Mouse (Mus musculus): Measurements from ENCODE around the gene Rps7.

Rps7 gene

DNA sequence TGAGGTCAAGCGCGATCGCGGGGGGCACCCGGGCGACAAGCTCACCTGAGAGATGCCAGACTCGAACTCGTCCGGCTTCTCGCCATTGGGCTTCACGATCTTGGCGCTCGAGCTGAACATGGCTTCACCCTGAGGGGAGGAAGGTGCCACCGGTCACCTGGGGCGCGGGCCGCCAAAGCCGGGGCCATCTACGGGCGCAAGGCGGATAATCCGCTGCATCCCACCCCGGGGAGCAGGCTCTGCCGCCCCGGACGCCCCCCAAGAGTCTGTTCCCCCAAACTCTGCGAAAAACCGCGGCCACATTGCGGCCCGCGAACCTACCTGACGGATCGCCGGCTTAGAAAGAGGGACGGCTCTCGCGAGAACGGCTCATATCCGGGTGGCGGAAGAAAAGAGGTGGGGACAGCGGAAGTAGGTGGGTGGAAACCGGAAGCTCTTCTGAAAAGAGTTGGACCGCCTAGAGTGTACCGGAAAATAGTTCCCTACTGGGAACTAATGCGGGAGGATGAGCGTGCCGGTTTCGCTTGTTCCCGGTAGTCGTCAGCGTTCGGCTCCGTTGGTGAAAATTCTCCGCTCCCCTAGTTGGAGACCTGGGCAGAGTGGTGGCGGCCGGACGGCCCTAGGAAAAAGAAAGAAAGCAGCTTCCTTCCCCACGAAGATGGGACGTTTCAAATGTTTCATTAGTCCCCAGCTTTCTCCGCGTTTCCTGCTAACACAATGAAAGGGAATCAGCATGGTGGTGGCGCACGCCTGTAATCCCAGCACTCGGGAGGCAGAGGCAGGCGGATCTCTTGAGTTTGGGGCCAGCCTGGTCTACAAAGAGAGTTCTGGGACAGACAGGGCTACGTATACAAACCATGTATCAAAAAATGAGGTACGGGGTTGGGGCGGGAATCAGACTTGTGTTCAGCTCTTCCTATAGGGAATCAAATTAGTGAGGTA is at the start of gene Rps7:
TSS of gene Rps7 (minus strand) at position 419 of the 942 bp plus-strand sequence.
- DNase-seq = peak; percentile 93

DNA sequence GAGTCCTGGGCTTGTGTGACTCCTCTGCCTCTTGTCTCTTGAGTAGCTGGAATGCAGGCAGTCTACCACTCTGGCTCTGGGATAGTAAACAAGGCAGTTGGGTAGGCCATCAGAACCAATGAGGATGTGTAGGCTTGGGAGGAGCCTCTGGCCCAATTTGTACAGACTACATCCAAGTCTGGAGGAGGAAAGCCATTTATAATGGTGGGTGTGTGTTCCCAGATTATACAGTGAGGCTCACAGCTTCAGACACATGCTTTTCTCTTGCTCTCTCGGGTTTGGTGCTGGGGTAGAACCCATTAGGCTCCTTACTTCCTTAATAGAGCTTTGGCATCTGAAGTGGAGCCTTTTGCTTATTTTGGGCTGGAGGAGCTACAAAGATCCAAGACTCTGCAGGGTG is 48.9 kb upstream of the Rps7 start:
- DNase-seq = no peak

DNA sequence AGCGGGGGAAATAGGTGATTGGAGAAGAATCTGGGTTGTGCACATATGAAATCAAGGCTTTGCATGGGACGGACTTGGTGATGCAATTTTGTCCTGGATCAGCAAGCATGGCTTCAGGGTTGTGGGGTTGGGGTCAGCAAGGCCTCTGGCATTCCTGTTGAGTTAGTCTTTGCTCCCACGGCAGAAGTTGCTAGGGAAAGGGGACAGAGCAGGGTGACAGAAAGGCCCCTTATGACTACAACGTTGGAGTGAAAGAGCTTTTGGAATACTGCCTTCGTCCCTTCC is 40.1 kb upstream of the Rps7 start:
- DNase-seq = no peak

DNA sequence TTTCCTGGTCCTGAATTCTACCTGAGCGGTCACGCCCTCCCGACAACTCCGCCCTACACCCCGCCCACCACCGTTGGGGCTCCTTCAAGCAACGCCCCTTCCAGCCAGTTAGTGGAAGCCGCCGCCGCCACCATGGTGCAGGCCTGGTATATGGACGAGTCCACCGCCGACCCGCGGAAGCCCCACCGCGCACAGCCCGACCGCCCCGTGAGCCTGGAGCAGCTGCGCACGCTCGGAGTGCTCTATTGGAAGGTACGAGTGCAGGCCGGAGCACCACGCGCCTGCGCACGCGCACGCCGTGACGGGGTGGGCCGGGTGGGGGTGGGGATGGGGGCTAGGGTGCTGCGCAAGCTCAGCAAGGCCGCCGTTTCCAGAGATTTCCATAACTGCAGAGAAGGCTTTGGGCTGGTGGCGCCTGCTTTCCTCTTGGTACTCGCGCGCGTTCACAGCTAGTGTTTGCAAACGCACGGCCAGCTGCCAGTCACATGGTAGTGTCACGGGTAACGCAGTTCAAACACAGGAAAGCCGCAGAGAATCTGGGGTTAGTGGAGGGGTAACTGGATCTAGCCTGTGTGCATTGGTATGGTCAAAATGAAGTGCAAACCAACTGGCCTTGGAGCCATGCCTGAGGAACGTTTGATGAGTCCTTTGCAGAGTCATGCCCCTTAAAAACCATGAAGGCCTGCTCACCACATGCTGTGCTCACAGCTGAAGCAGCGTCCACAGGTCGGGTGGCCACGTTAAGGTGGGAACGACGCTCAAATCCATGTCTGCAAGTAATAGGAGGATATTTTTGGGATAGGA is 39.6 kb upstream of the Rps7 start, which contains the start of gene Adi1:
TSS of gene Adi1 (plus strand) at position 111 of the 804 bp plus-strand sequence.
- DNase-seq = peak; percentile 91

DNA sequence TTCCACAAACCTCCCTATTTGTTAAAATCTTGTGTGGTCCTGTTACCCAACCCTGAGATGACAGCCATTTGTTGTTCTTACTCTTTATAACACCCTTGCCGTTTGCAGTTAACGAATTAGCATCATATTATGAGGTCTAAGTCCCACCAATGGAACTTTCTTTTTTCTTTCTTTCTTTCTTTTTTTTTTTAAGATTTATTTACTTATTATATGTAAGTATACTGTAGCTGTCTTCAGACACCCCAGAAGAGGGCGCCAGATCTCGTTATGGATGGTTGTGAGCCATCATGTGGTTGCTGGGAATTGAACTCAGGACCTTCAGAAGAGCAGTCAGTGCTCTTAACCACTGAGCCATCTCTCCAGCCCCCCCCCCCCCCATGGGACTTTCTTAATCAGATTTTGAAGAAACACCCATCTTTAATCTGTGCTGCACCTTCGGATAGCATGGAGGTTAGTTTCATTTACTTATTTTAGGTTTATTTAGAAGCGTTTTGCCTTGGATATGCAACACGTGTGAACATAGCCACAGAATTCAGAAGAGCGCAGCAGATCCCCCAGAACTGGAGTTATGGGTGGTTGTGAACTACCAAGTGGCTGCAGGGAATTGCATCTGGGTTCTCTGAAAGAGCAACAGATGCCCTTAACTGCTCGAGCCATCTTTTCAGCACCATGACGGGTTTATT is 38.4 kb upstream of the Rps7 start:
- no peak for DNase-seq

DNA sequence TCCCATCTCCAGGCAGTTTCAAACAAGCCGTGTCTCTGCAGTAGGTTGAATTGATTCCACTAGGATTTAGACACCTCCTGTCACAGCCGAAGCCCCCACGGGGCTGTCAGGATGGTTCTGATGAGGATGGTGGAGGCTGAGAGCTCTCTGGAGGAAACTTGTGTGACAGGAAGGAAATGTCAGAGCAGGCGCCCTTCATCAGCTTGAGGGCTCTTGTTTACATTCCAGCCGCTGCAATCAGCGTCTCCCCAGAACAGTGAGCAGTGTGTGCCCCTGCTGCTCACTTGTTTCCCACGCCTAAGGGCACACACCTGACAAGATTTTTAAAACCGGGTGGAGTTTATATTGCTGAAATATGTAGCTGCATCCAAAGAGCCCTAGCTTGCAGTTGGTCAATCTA is 31.5 kb upstream of the Rps7 start:
- DNase-seq = no peak

DNA sequence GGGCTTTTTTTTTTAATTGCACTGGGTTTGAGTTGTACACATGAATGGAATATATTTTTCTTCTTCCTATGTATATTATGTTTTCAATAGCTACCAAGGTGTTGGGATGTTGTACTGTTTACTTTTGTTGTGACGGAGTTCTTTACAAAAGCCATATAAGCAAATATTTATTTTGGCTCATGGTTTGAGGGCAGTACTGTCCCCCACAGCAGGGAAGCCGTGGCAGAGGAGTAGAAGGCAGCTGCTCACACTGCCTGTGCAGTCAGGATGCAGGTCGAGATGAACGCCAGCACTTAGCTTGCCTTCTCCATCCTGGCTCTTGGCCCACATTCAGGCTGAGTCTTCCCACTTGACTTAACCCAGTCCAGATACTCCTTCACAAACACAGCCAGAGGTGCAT is 31.0 kb upstream of the Rps7 start:
- DNase-seq = no peak

DNA sequence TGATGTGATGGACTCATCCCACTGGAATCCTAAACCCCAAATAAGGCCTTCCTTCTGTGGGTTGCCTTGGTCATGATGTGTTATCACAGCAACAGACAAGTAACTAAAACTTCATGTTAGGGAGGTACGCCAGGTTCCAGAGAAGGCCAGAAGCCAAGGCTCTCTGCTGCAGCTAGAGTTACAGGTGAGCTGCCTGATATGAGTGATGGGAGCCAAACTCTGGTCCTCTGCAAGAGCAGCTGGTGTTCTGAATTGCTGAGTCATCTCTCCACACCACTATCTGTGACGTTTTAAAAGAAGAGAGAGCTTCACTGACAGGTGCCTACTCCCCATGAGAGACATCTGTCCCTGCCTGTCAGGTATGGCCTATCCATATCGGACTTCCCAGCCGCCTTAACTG is 26.9 kb upstream of the Rps7 start:
- no peak for DNase-seq

DNA sequence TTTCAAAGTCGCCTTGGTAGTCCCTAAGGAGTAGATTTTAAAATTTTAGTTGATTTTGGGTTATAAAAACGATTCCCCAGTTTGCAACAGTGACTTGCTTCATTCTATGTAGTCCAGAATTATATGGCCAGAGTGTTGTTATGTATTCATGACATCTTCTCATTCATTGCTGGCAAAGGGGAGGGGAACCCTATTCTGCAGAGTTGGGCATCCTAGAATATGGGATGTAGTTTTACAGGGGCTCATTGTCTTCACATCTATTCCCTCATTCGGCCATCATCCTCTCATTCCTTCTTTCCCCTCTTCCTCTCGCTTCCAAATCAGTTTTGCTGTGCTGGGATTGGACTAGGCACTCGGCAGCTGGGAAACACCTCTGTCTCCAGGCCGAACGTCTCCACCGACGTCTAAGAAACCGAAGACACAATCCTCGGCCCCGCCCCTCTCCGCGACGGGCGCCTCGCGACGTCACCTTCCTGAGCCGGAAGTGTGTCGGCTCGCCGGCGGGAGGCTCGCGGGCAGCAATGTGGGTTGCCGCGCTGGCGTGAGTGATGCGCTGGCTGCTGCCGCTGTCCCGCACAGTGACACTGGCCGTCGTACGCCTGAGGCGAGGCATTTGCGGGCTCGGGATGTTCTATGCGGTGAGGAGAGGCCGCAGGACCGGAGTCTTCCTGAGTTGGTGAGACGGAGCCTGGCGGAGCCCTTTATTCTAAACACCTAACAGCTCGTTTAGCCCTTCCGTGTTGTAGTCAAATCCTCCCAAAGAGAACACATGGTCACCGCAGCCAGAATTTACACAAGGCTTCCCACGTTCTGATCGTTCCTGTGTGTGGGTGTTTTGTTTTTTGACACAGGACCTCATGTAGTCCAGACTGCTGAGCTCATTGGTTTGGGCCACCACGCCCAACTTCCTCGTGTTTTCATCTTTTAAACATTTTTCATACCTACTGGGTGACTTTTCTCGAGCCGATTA is 13.7 kb upstream of the Rps7 start, which contains the start of gene Rnaseh1:
TSS of gene Rnaseh1 (plus strand) at position 462 of the 970 bp plus-strand sequence.
- peak; percentile 94 for DNase-seq

DNA sequence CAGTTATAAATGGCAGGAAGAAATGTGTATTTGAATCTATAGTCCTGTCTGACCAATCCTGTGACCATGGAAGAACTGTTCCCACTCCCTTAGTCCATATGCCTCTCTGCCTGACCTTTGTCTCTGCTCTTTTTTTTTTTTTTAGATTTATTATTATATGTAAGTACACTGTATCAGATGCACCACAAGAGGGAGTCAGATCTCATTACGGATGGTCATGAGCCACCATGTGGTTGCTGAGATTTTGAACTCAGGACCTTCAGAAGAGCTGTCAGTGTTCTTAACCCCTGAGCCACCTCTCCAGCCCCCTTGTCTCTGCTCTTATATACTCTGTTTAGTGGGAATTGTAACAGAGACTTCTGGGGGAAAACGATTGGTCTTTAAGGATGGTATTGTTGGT is 3.0 kb upstream of the Rps7 start:
- no peak for DNase-seq

DNA sequence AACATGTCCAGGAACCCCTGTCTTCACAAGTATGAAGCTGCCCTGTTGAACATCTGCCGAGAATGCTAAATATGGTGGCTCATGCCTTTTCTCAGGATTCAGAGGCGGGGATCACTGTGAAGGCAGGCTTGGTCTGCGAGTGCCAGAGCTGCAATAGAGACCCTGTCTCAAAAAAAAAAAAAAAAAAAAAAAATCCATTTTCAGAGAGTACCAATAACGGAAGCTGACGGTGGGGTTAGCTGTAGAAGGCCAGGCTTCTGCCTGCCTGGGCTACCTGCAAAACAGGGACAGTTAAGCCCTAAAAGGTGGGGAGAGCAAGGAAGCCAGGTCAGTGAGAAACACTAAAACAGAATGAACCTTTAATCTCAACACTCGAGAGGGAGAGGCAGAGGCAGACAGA is 790 bp upstream of the Rps7 start:
- DNase-seq = no peak

DNA sequence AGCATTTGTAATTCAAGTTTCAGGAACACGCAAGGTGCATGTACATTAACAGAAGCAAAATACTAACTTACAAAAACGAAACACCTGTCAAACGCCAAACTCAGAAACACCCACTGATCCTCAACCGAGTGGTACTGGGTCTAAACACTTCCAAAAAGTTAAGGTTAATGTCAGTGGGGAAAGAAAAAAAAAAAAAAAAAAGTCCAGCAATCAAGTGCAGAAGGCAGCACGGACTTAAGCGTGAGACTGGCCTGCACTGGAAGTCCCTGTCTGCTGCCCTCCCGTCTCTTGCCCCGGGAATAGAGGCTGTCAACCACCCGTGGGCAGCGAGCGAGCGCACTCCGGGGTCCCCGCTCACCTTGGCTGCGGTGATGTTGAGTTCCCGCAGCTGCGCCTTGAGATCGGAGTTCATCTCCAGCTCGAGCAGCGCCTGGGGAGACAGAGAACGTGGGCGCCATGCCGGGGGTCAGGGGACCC is 657 bp downstream of the Rps7 start:
- DNase-seq = no peak

DNA sequence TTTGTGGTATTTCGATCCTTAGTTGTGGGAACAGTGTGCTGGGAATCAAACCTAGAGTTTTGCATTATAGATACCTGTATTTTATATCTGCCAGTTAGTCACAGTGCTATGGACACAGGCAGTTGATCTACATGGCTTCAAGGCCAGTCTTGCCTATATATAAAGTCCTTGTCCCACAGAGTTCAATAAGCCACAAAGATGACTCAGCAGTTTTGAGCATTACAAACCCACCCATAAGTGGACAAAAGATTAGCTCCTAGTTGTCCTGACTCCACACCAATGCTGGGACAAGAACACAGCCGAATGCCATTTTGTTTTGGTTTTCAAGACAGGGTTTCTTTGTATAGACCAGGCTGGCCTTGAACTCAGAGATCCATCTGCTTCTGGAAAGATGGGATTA is 7.3 kb downstream of the Rps7 start:
- DNase-seq = no peak

DNA sequence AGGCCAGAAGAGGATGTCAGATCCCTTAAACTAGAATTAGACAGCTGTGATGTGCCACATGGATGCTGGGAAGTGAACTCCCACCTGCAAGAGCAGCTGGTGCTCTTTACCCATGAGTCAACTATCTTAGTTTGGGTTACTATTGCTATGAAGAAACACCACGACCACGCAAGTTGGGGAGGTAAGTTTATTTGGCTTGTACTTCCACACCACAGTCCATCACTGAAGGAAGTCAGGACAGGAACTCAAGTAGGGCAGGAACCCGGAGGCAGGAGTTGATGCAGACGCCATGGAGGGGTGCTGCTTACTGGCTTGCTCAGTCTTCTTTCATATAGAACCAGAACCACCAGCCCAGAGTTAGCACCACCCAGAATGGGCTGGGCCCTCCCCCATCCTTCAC is 8.7 kb downstream of the Rps7 start:
- DNase-seq = no peak

DNA sequence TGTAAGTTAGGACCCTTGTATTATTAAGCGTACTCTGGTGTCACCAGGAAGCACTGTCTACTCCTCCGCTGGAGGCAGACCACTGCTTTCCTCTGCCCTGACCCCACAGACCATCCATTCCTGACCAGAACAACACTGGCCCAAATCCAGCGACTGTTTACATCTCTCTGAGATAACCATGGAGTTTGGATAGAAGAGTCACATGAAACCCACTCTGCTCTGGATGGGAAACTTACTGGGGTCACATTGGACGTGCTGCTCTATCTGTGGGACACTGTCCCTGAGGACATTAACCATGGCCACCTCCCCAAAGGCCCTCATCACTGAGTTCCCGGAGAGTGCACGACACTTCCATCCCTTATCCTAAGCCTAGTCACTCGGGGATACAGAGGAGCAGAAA is 10.3 kb downstream of the Rps7 start:
- no peak for DNase-seq

DNA sequence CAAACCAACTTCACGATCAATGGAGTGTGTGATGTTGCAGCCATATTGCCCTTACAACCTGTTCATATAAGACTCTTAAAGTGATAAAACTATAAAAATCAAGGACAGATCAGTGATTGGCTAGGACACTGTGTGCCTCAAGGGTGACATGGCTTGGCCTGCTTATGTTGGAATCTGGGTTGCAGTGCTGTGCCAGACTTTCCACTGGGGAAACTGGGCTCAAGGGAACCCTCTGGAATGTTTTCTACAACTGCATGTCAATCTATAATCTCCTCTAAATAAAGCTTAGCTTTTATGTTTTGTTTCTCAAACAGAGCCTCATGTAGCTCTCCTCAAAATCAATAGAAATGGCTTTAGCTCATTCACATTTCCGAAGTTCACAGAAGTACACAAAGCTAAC is 11.5 kb downstream of the Rps7 start:
- no peak for DNase-seq

DNA sequence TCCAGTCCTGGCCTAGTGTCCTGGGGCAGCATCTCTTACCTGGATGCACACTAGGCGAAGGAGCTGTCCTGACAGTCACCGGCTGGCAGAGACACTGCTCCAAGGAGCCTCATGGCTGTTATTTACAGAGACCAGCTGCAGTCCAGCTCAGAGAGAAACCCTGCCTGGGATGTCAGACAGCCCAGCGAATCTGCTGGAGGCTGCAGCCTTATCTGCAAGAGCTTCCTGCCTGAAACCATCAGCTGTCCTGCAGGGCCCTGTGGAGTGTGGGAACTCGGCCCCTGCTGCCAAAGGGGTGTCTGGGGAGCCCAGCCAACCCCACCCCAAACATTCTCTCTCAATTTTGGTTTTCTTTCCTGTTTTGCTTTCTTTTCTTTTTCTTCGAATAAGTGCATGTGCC is 12.6 kb downstream of the Rps7 start, which contains the start of gene Colec11:
TSS of gene Colec11 (minus strand) at position 183 of the 400 bp plus-strand sequence.
- no peak for DNase-seq

DNA sequence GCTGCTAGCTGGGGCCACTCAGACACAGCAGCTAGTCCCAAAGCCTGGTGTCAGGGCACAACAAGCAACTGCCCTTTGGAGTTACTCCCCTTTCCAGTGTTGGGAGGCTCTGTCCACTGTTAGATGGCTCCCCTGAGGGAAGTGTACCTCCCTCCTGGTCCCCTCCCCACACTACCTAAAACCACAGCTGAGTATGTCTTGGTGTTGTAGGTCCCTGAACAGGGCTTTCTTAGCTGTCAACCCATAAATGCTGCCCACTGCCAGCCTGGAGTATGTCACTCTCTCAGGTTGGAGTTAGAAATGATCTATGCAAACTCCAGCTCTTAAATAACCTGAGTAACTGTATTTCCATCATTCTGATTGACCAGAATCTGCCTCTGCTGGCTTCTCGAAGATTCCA is 13.1 kb downstream of the Rps7 start:
- DNase-seq = no peak

DNA sequence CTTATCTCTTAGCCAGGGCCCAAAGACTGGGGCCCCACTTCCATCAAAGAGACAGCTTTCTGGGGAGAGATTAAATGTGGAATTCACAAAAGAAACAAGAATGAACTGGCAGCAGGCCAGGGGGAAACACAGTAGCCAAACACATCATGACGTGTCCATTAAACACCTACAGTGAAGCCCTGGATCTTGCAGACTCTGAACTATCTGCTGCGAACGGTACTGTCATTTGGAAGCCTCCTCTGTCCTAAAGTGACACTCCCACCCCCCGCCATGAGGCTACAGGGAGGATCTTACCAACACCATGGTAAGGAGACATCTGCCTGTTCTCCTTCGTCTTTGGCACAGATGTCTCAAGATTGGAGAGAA is 13.6 kb downstream of the Rps7 start:
- DNase-seq = peak; percentile 44

DNA sequence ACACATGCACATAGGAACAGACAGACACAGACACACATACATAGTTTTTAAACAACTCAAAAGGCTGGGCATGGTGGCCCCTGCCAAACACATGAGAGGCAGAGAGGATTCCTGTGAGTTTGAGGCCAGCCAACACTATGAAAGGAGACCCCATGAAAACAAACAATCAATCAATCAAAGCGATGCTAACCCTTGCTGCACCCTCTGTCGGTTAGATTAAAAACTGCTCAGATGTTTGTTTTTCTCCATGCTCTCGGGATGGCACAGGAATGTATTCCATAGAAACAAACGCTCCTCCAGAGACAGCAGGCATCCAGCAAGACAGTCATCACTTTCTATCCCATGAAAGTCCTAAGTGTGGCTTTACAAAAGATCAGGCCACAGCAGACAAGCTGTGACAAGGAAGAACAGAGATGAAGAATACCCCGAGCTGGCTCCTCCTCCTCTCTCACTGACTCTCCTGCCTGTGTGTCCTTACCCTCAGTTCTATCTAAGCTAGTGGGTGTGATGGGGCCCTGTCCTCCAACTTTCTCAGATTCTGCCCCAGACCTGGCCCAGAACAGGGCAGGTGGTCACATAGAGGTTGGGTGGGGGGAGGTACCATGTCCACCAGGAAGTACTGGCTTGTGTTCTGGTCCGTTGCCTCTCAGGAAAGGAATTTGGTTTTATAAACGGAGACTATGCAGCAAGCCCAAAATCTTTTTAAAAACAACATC is 14.1 kb downstream of the Rps7 start:
- no peak for DNase-seq

DNA sequence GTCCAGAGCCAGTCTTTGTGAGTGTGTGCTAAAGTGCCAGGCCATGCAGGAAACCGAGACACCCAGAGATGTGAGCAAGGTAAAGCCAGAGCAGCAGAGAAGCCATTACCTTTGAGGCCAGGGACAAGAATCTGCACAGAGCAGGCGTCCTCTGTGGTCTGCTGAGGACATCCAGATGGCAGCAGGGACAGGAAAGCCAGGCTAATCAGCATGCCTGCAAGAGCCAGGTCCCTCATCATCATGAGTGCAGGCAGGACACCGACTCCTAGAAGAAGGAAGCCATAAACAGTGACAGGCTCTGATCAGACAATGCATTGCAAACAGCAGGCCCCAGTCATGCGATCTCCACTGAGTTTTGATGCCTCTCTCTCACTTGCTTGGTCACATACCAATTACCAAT is 18.5 kb downstream of the Rps7 start:
- no peak for DNase-seq

Measured in right cerebral cortex, adult 18-20 months (tissue).